Mouse (Mus musculus) bone marrow, adult 2 months (tissue): Measurements from ENCODE around the gene Ddrgk1. TPM values are rescaled to one million over a fixed set of nuclear protein-coding genes. Genes with fewer than 3 reads are reported as not detected.

Experiments used
- H3K27ac ChIP-seq: fragments of 200-500 bp; 2 replicates; pipeline ENCODE4 v1.5.1; 2012; ENCODE audit warnings: low read depth, mild to moderate bottlenecking, control low read depth, inconsistent platforms, low read length; ENCODE audit not compliant: control insufficient read depth, poor library complexity, insufficient read depth
- H3K4me1 ChIP-seq: fragments of 200-500 bp; 2 replicates; pipeline ENCODE4 v1.6.1; 2011; ENCODE audit warnings: low read length; ENCODE audit not compliant: control insufficient read depth, insufficient read depth
- H3K4me3 ChIP-seq: fragments of 200-500 bp; replicated peaks from 2 replicates; pipeline ENCODE3; 2011; ENCODE audit warnings: mild to moderate bottlenecking, low read depth, low read length, control low read depth; ENCODE audit not compliant: control insufficient read depth
- CTCF ChIP-seq: fragments of 200-500 bp; IDR thresholded peaks from 2 replicates; pipeline ENCODE4 v1.5.1; 2011; ENCODE audit warnings: low read length, control low read depth; ENCODE audit not compliant: control insufficient read depth, insufficient read depth
- POLR2A ChIP-seq: fragments of 200-500 bp; IDR thresholded peaks from 2 replicates; pipeline ENCODE4 v1.6.1; 2011; ENCODE audit warnings: low read depth, mild to moderate bottlenecking, control low read depth, low read length, borderline replicate concordance; ENCODE audit not compliant: control insufficient read depth
- WGBS: fragments of 180-500 bp; shearing (Covaris S2); methylation state at CpG from one replicate; pipeline ENCODE4 v1.1.7; 2018; 5-methylcytosine and 5-hydroxymethylcytosine counted together
- polyA plus RNA-seq: library from polyadenylated mRNA; stranded (reverse); fragments of >200 nt; gene quantifications from 2 replicates; pipeline ENCODE4 v1.2.4, GENCODE M21; 2011; ENCODE audit warnings: low replicate concordance; ENCODE audit not compliant: missing spikeins, insufficient read depth, insufficient read length

Gene Ddrgk1
- polyA plus RNA-seq, result 133 and 165 TPM in 2 replicates

- Histone ChIP-seq H3K4me3 (peak within 1 kb of the TSS; percentile 75), H3K27ac (peak within 1 kb of the TSS; percentile 95), H3K4me1 (peaks cover 3% of the 10 kb centered on the region; the same call in 1 of the 2 replicates)
- WGBS, result under 1% methylated on average over 40 of the region's 40 CpGs
- TF ChIP-seq CTCF, result 0 out of 2 replicates have a peak, but pooled peaks have one; percentile 5
- peak; percentile 80; the same call in 1 of the 2 replicates for TF ChIP-seq POLR2A
Observed at GRCm38 (mm10) chr2:130664102-130664701, at the start of gene Ddrgk1. Gene Ddrgk1 (minus strand): TSS chr2:130664659.

GRCm38 (mm10) chr2:130707057-130707456 is 42.6 kb upstream of the Ddrgk1 start:
- TF ChIP-seq POLR2A (no peak), CTCF (no peak)
- Histone ChIP-seq H3K4me3 (no peak overlapping the region), H3K4me1 (peaks cover 1% of the 10 kb centered on the region), H3K27ac (no peak overlapping the region)
- WGBS, result 8% methylated on average over 10 of the region's 10 CpGs

- Histone ChIP-seq H3K4me3 (no peak overlapping the region), H3K4me1 (peaks cover 1% of the 10 kb centered on the region), H3K27ac (no peak overlapping the region)
- WGBS, result 86% methylated on average over 4 of the region's 4 CpGs
- TF ChIP-seq CTCF, result no peak
- TF ChIP-seq POLR2A, result no peak
Observed at GRCm38 (mm10) chr2:130706602-130707001, 42.1 kb upstream of the Ddrgk1 start.

- peaks cover 1% of the 10 kb centered on the region for H3K4me1 ChIP-seq
- WGBS, result 79% methylated on average over 6 of the region's 6 CpGs
- H3K27ac ChIP-seq, result no peak overlapping the region
- TF ChIP-seq POLR2A, result no peak
- no peak for TF ChIP-seq CTCF
- H3K4me3 ChIP-seq, result no peak overlapping the region
Observed at GRCm38 (mm10) chr2:130705178-130705577, 40.7 kb upstream of the Ddrgk1 start.

GRCm38 (mm10) chr2:130704040-130705001 is 39.9 kb upstream of the Ddrgk1 start:
- 73% methylated on average over 9 of the region's 9 CpGs for WGBS
- peaks cover 1% of the 10 kb centered on the region for H3K4me1 ChIP-seq
- no peak overlapping the region for H3K27ac ChIP-seq
- TF ChIP-seq CTCF (no peak), POLR2A (no peak)
- no peak overlapping the region for H3K4me3 ChIP-seq

- TF ChIP-seq CTCF (no peak), POLR2A (no peak)
- H3K4me3 ChIP-seq, result no peak overlapping the region
- H3K4me1 ChIP-seq, result no peaks in the 10 kb centered on the region
- 37% methylated on average over 14 of the region's 14 CpGs for WGBS
- no peak overlapping the region for H3K27ac ChIP-seq
Observed at GRCm38 (mm10) chr2:130697821-130698266, 33.4 kb upstream of the Ddrgk1 start.

GRCm38 (mm10) chr2:130697153-130697810 is 32.8 kb upstream of the Ddrgk1 start, which contains the start of gene Slc4a11:
Gene Slc4a11 (minus strand): TSS chr2:130697519.
- Histone ChIP-seq H3K4me3 (peak within 1 kb of the TSS; percentile 14), H3K4me1 (no peaks in the 10 kb centered on the region), H3K27ac (no peak within 1 kb of the TSS)
- no peak; the same call in 1 of the 2 replicates for TF ChIP-seq POLR2A
- under 1% methylated on average over 65 of the region's 65 CpGs for WGBS

- H3K4me1 ChIP-seq, result no peaks in the 10 kb centered on the region
- WGBS, result 1% methylated on average over 31 of the region's 31 CpGs
- no peak overlapping the region for H3K27ac ChIP-seq
- TF ChIP-seq CTCF, result no peak
- TF ChIP-seq POLR2A, result no peak
- peak overlapping the region; percentile 8 for H3K4me3 ChIP-seq
Observed at GRCm38 (mm10) chr2:130696700-130697152, 32.3 kb upstream of the Ddrgk1 start.
